Mouse (Mus musculus) urinary bladder, postnatal 25 days (tissue): ENCODE measurements around the gene Hepacam2.
"Not testable (repeated sequence)": the region's sequence is repeated elsewhere in the genome, so short reads cannot be mapped to it uniquely, and the experiment has no call there.

Experiments
- DNase-seq: peaks from one replicate; pipeline ENCODE4 v3.0.0; 2022; ENCODE audit warnings: low spot score

The Hepacam2 gene

GRCm38 (mm10) chr6:3463026-3463425 lies 35.1 kb downstream of the Hepacam2 start:
- no peak for DNase-seq

- no peak for DNase-seq
Observed at GRCm38 (mm10) chr6:3455944-3456536, 42.1 kb downstream of the Hepacam2 start.

- no peak for DNase-seq
Observed at GRCm38 (mm10) chr6:3454421-3454820, 43.7 kb downstream of the Hepacam2 start.

- peak; percentile 44 for DNase-seq
Observed at GRCm38 (mm10) chr6:3447404-3447803, 50.7 kb downstream of the Hepacam2 start.

- no peak for DNase-seq
Observed at GRCm38 (mm10) chr6:3443905-3444304, 54.2 kb downstream of the Hepacam2 start.

- no peak for DNase-seq
Observed at GRCm38 (mm10) chr6:3436087-3436486, 62.0 kb downstream of the Hepacam2 start.

GRCm38 (mm10) chr6:3430976-3431375 lies 67.1 kb downstream of the Hepacam2 start:
- DNase-seq, result not testable (repeated sequence)

- no peak for DNase-seq
Observed at GRCm38 (mm10) chr6:3427047-3427446, 71.1 kb downstream of the Hepacam2 start.

- not testable (repeated sequence) for DNase-seq
Observed at GRCm38 (mm10) chr6:3425333-3425732, 72.8 kb downstream of the Hepacam2 start.

- not testable (repeated sequence) for DNase-seq
Observed at GRCm38 (mm10) chr6:3424613-3425277, 73.4 kb downstream of the Hepacam2 start.
